Mouse (Mus musculus): ENCODE measurements at regions not wholly inside any gene's neighbourhood (a gene's known extent, or its start where the extent isn't known, plus 50 kb on each side); places are given as distances from the start of the nearest gene placed in this dataset.

- intact Hi-C loops (cut with DNase I): no loop called here
- DNase-seq (ENCODE audit: extremely low spot score in 1 of 2, low spot score in 2 of 2): no peak
Observed at GRCm38 (mm10) chr1:72108678-72109077, 103.4 kb downstream of the Mreg start.

GRCm38 (mm10) chr1:72107125-72107524 lies 105.0 kb downstream of the Mreg start:
- no peak for DNase-seq (ENCODE audit: extremely low spot score in 1 of 2, low spot score in 2 of 2)
- intact Hi-C loops (cut with DNase I): no loop called here

GRCm38 (mm10) chr1:72106655-72107054 lies 105.5 kb downstream of the Mreg start:
- intact Hi-C loops (cut with DNase I): no loop called here

GRCm38 (mm10) chr1:72105435-72106057 lies 106.6 kb downstream of the Mreg start:
- no peak for DNase-seq (ENCODE audit: extremely low spot score in 1 of 2, low spot score in 2 of 2)
- intact Hi-C loops (cut with DNase I): no loop called here

More at GRCm38 (mm10) chr1:72106655-72107054, 105.5 kb downstream of the Mreg start:
- no peak for DNase-seq (ENCODE audit: extremely low spot score in 1 of 2, low spot score in 2 of 2)

DNA sequence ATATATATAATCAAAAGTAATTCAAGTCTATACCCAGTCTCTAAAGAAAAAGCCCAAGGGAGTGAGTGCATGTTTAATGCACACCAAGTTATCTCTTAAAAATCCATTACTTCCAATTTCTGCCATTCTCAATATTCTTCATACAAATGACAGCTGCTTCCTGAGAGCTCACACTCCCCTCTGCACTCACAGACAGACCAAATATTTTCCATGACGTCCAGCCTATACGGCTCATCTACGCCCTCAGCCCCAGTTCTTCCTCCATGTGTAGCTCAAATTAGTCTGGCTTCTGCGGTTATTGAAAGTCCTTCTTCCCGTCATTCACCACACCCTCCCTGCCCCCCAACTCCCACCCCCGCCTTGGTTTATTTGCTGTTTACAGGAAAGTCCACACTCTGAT lies 108.1 kb downstream of the Mreg start:
- DNase-seq (ENCODE audit: extremely low spot score in 1 of 2, low spot score in 2 of 2): no peak
- intact Hi-C loops (cut with DNase I): no loop called here

GRCm38 (mm10) chr1:72103387-72103786 lies 108.7 kb downstream of the Mreg start:
- DNase-seq (ENCODE audit: extremely low spot score in 1 of 2, low spot score in 2 of 2): no peak
- intact Hi-C loops (cut with DNase I): no loop called here

GRCm38 (mm10) chr1:72099447-72099846 lies 112.7 kb downstream of the Mreg start:
- no peak for DNase-seq (ENCODE audit: extremely low spot score in 1 of 2, low spot score in 2 of 2)
- intact Hi-C loops (cut with DNase I): no loop called here

- intact Hi-C loops (cut with DNase I): no loop called here
- DNase-seq (ENCODE audit: extremely low spot score in 1 of 2, low spot score in 2 of 2): no peak
Observed at GRCm38 (mm10) chr1:72091344-72091743, 120.8 kb downstream of the Mreg start.

DNA sequence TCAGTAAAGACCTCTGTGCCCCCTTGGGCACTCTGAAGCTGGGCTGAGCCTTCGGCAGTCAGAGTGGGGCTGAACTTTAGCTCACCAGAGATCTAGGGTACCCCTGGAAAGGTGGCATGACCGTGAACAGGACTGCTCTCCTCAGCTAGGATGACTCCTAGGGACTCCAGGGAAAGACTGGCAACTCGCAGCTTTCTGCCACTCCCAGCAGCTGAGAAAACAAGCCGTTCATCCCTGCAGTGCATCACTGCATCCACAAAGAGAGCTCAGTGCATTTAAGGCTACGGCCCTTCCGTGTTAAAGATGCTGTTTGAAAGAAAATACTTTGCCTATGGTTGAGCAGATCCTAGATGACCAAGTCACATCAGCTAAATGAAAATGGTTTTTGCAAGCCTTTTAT lies 126.4 kb downstream of the Mreg start:
- no peak for DNase-seq (ENCODE audit: extremely low spot score in 1 of 2, low spot score in 2 of 2)
- intact Hi-C loops (cut with DNase I): no loop called here

DNA sequence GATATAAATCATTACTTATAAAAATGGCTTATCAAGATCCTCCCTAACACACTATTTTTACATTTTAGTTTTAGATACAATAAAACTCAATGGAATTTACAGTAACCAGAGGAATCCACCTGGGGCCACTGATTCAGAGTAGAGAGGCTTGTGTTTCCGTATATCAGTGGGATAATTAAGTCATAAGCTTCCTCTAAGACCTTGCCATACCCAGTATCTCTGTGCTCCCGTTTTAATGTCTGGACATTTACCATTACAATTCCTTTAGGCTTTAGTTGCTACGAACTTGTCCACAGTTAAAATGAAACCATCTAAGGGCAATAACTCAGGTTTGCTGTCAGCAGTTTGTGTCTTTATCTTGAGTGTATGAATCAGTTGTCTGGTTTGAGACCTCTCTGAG lies 127.9 kb downstream of the Mreg start:
- no peak for DNase-seq (ENCODE audit: extremely low spot score in 1 of 2, low spot score in 2 of 2)
- intact Hi-C loops (cut with DNase I): no loop called here

DNA sequence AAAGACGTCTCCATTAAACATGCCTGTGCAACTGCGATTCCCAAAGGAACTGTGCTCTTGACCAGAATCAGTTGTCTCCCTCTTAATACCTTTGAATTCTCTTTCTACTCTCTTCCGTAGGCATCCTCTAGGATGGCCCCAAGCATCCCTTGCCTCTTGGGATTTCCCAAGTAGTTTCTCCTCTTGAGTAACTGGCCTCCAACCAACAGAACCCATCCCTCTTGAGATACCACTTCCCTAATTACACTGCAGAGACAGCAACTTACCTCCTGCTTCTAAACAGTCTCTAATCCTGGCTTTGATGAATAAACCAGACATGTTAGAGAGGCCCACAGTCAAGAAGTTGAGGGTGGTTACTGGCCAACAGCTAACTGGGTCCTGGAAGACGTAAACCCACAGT lies 129.7 kb downstream of the Mreg start:
- intact Hi-C loops (cut with DNase I): no loop called here

GRCm38 (mm10) chr1:72081811-72082210 lies 130.3 kb downstream of the Mreg start:
- DNase-seq (ENCODE audit: extremely low spot score in 1 of 2, low spot score in 2 of 2): no peak
- intact Hi-C loops (cut with DNase I): no loop called here

More for the DNA sequence above, 129.7 kb downstream of the Mreg start:
- no peak for DNase-seq (ENCODE audit: extremely low spot score in 1 of 2, low spot score in 2 of 2)

DNA sequence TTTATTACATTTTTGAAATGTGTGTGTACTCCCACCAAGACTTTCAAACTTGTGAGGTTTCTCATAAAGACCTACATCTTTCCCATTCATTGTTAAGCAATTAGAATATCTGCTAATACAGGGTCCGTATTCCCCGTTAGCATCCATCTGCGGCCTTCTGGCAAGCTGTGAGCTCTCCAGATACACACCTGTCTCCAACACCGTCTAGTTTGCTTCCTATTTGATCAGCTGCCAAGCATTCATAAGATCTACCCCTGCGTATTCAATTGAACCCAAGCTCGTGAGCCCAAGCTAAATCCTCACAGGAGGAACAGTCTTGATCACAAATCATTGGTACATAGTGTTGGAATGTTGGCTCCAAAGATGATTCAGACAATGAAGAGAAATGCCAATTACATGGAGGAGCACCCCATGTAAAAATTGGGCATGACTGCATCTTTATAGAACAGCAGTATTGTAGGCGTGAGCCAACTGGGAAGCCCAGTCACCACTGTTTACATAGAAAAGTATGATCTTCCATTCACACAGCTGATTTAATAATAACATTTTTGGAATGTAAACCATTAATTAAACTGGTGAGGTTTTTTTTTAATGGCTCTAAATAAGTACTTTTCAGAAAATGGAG lies 133.1 kb downstream of the Mreg start:
- intact Hi-C loops (cut with DNase I): no loop called here

DNA sequence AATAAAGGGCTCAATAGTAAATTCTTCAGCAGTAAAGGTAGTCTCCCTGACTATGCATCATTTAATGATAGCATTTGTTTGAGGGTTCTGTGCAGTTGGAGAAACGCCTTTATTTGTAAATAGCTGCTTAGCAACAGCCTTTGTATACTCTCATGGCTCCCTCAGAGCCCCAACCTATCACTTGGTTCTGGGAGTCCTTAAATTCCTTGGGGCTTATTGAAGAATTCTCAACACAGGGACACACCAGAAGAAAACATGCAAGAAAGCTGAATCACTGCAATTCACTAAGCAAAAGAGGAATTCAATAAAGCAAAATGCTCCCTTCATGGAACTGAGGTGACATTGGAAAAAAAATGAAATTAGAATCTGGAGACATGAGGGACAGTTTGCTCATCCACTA lies 135.8 kb downstream of the Mreg start:
- no peak for DNase-seq (ENCODE audit: extremely low spot score in 1 of 2, low spot score in 2 of 2)

More for the DNA sequence above, 133.1 kb downstream of the Mreg start:
- no peak for DNase-seq (ENCODE audit: extremely low spot score in 1 of 2, low spot score in 2 of 2)

DNA sequence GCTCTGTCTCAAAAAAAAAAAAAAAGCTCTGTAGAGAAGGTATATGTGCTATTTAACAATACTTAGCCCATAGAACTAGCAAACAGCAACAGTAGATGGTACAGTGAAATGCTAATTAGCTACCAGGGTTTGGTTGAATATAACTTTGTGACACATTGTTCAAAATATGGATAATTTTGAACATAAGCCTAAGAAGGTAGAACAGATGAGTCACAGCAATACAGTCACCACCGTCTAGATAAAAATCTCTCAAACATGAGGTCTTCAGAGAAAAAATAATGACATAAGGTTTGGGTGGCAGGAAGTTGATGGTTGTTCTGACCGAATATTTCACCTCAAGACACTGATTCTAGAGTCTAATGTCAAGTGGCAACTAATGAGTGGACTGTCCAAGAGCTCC lies 136.6 kb downstream of the Mreg start:
- intact Hi-C loops (cut with DNase I): no loop called here
- DNase-seq (ENCODE audit: extremely low spot score in 1 of 2, low spot score in 2 of 2): no peak

More for the DNA sequence above, 135.8 kb downstream of the Mreg start:
- intact Hi-C loops (cut with DNase I): no loop called here

DNA sequence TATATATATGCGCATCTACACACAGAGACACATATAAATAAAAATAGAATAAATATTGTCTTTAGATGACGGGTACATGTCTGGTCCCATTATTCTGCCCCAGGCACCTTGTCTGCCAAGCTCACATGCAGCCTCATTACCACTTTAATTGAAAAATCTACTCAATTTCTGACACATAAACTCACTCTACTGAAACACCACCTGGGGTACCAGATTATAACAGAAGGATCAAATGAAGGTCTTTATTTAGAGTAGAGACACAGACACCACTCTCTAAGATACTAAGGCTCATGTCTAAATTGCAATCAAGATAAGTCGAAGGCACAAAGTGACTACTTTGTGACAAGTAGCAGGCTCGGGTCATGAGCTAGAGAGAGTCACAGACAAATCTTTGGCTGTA lies 138.9 kb downstream of the Mreg start:
- DNase-seq (ENCODE audit: extremely low spot score in 1 of 2, low spot score in 2 of 2): no peak
- intact Hi-C loops (cut with DNase I): no loop called here

DNA sequence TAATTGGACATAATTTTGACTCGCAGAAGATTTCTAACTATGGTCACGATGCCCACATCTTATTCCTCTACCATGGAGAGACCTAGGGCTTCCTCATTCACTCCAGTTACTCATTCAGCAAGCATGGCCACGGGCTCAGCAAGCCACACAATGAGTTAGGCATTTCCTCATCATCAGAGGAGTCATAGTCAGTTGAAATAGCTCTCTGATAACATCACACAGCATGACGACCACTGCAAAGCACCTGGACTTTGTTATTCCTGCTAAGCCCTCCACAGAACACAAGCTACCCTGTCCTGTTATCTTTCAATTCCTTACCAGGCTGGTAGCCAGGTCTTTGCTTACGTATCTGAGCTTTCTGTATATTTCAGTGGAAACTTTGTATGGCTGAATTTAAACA lies 141.6 kb downstream of the Mreg start:
- DNase-seq (ENCODE audit: extremely low spot score in 1 of 2, low spot score in 2 of 2): no peak
- intact Hi-C loops (cut with DNase I): no loop called here

GRCm38 (mm10) chr1:72069056-72069455 lies 143.1 kb downstream of the Mreg start:
- no peak for DNase-seq (ENCODE audit: extremely low spot score in 1 of 2, low spot score in 2 of 2)
- intact Hi-C loops (cut with DNase I): no loop called here

DNA sequence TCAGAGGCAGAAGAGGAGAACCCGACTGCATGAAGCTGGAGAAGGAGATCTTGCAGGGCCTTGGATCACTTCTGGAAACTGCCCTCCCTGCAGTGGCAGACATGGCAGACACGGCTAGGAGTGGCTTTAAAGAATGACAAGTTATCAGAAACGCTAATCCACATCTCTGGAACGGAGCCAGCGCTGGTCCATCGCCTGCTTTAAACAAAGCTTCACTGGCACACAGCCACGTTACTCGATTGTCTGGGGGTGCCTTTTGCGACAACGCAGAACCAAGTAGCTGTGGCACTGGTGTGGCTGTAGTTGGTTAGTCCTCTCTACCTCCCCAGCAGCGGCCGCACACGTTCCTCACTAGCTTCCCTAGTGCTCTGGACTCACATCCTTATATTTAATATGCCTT lies 147.0 kb downstream of the Mreg start:
- peak in 1 of 2 experiments; percentile 55 for DNase-seq (ENCODE audit: extremely low spot score in 1 of 2, low spot score in 2 of 2)
- intact Hi-C loops (cut with DNase I): no loop called here

GRCm38 (mm10) chr1:72060393-72060792 lies 151.7 kb downstream of the Mreg start:
- DNase-seq (ENCODE audit: extremely low spot score in 1 of 2, low spot score in 2 of 2): no peak
- intact Hi-C loops (cut with DNase I): no loop called here
